ENCODE assay signal across 24 mouse cellular contexts in the genomic region with DNA sequence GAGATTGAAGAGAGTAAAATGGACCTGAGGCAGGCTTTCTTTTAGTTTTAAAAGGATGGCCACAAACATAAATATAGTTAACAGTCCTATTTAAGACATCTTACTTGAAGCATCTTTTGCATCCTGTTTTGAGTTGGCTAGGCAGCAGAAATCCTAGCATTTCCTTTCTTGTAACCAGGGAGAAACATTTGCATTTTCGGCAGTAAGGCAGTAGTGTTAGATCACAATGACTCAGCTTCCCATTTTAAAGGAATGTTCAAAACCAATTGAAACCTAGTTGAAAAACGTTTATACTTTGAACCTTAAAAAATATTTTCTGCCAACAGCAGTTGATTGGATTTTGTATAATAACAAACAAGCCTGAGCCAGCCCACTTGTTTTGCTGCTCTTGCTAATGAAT. TPM values are rescaled to one million over a fixed set of nuclear protein-coding genes. Genes with fewer than 3 reads are reported as not detected.
A peak's percentile ranks its signal among the peaks of the same experiment; 100 is the strongest.
DNase-seq lines count a peak whose midpoint lies in the region; ATAC-seq and TF ChIP-seq lines count a peak whose summit lies in the region.
"Had no signal": no experiment of that assay in that cellular context is flagged by ENCODE, and none has a peak within 500 bp of the region (broad histone marks: within the 10 kb centered on the region; RNA-seq: fewer than 3 reads in every experiment).

No protein-coding gene starts in this region.

- in situ Hi-C loops in CH12.LX (cut with MboI; ENCODE audit: low pct_ligation_motif_present, low pct_unique_long_range_greater_than_20kb, low sequenced_read_pairs), result no loop called here

- WGBS in hindbrain, embryonic 14.5 days, result 46% methylated on average over 2 of the region's 2 CpGs
- 54% methylated on average over 2 of the region's 2 CpGs for WGBS in hindbrain, embryonic 10.5 days

- no peak for DNase-seq in hindbrain, embryonic 14.5 days (ENCODE audit: low spot score)
- DNase-seq in hindbrain, embryonic 10.5 days (ENCODE audit: low spot score), result no peak
- DNase-seq in 3T3-L1 (ENCODE audit: low read depth, low spot score) (peak; percentile 27), CH12.LX (ENCODE audit: extremely low read depth) (peak; percentile 45)
- DNase-seq in lung, postnatal 36 days, result no peak
- no peak for DNase-seq in right cerebral cortex, postnatal 14 days
- DNase-seq: cerebellum, adult 2 months; cerebellum, postnatal 25 days; gastrocnemius, postnatal 25 days; heart, adult 2 months; kidney, adult 2 months; midbrain, embryonic 14.5 days; retina, postnatal 1 day; thymus, postnatal 14 days had no signal

- no peaks in the 10 kb centered on the region for H3K9me3 ChIP-seq in hindbrain, embryonic 14.5 days (ENCODE audit: control insufficient read depth, low read length)
- H3K9me3 ChIP-seq in hindbrain, embryonic 10.5 days, result no peaks in the 10 kb centered on the region
- no peaks in the 10 kb centered on the region for H3K9me3 ChIP-seq in CH12.LX (replicated peaks; ENCODE audit: low read length)
- H3K9me3 ChIP-seq: embryonic facial prominence, embryonic 13.5 days; forebrain, embryonic 13.5 days; heart, embryonic 13.5 days; hindbrain, embryonic 15.5 days; limb, embryonic 13.5 days; liver, embryonic 15.5 days; neural tube, embryonic 13.5 days had no signal

- no peak overlapping the region for H3K4me2 ChIP-seq in hindbrain, embryonic 14.5 days (replicated peaks)
- peak overlapping the region; percentile 16; the same call in 1 of the 2 replicates for H3K4me2 ChIP-seq in CH12.LX (ENCODE audit: insufficient read depth, low read depth, poor library complexity, severe bottlenecking)
- H3K4me2 ChIP-seq: embryonic facial prominence, embryonic 13.5 days; forebrain, embryonic 13.5 days; heart, embryonic 13.5 days; hindbrain, embryonic 15.5 days; limb, embryonic 13.5 days; liver, embryonic 15.5 days; neural tube, embryonic 13.5 days had no signal

- peak; percentile 78 for TF ChIP-seq EP300 in CH12.LX (IDR thresholded peaks at IDR 0.05; ENCODE audit: low read length)

- ATAC-seq in hindbrain, embryonic 14.5 days (ENCODE audit: low FRiP score), result no peak
- ATAC-seq: forebrain, embryonic 13.5 days; lung, postnatal 0 days had no signal

- no peak overlapping the region for H3K9ac ChIP-seq in hindbrain, embryonic 14.5 days
- H3K9ac ChIP-seq in CH12.LX (ENCODE audit: insufficient read depth, low read depth), result no peak overlapping the region
- H3K9ac ChIP-seq: embryonic facial prominence, embryonic 13.5 days; forebrain, embryonic 13.5 days; hindbrain, embryonic 15.5 days; limb, embryonic 13.5 days; liver, embryonic 15.5 days; neural tube, embryonic 13.5 days had no signal

- TF ChIP-seq POLR2A in CH12.LX (IDR thresholded peaks at IDR 0.05; ENCODE audit: low read depth, low read length), result no peak
- no peak for TF ChIP-seq POLR2A in embryonic fibroblast, embryonic 13.5 days (IDR thresholded peaks at IDR 0.05; ENCODE audit: low read depth, low read length)

- H3K4me1 ChIP-seq in hindbrain, embryonic 14.5 days (replicated peaks; ENCODE audit: control insufficient read depth, insufficient read depth, low read length), result peaks cover 38% of the 10 kb centered on the region
- peaks cover 30% of the 10 kb centered on the region for H3K4me1 ChIP-seq in hindbrain, embryonic 10.5 days (replicated peaks)
- H3K4me1 ChIP-seq in CH12.LX (ENCODE audit: control insufficient read depth in 1 of 2, insufficient read depth in 2 of 2), result peaks cover 12 to 80% of the 10 kb centered on the region in 2 experiments
- peaks cover 15% of the 10 kb centered on the region for H3K4me1 ChIP-seq in embryonic fibroblast, embryonic 13.5 days (ENCODE audit: control insufficient read depth, insufficient read depth, low read length)

- H3K36me3 ChIP-seq in hindbrain, embryonic 14.5 days (replicated peaks; ENCODE audit: control insufficient read depth, insufficient read depth), result peaks cover 11% of the 10 kb centered on the region
- peaks cover 42% of the 10 kb centered on the region for H3K36me3 ChIP-seq in hindbrain, embryonic 10.5 days
- H3K36me3 ChIP-seq in CH12.LX (replicated peaks in 1 of 2; ENCODE audit: control insufficient read depth in 1 of 2, insufficient read depth in 1 of 2, low read length in 1 of 2), result peaks cover 6 to 62% of the 10 kb centered on the region in 2 experiments

- dilution Hi-C loops in CH12.LX (cut with MboI; ENCODE audit: extremely low pct_ligation_motif_present, extremely low pct_unique_long_range_greater_than_20kb, low sequenced_read_pairs), result no loop called here

- 0 out of 2 replicates have a peak overlapping the region, but pooled peaks have one; percentile 8 for H3K27ac ChIP-seq in hindbrain, embryonic 14.5 days
- no peak overlapping the region for H3K27ac ChIP-seq in hindbrain, embryonic 10.5 days
- H3K27ac ChIP-seq in CH12.LX (ENCODE audit: insufficient read depth, low read depth), result no peak overlapping the region
- peak overlapping the region; percentile 68 for H3K27ac ChIP-seq in embryonic fibroblast, embryonic 13.5 days (ENCODE audit: insufficient read depth, low read length)
- H3K27ac ChIP-seq: embryonic facial prominence, embryonic 13.5 days; forebrain, embryonic 13.5 days; heart, adult 2 months; heart, embryonic 13.5 days; hindbrain, embryonic 15.5 days; kidney, postnatal 0 days; limb, embryonic 13.5 days; liver, embryonic 15.5 days had no signal

- no peak overlapping the region for H3K4me3 ChIP-seq in hindbrain, embryonic 14.5 days (replicated peaks; ENCODE audit: low read length)
- H3K4me3 ChIP-seq in hindbrain, embryonic 10.5 days, result no peak overlapping the region
- no peak overlapping the region for H3K4me3 ChIP-seq in CH12.LX (replicated peaks in 1 of 3; ENCODE audit: low read depth in 2 of 3, low read length in 2 of 3, poor library complexity in 1 of 3)
- H3K4me3 ChIP-seq in embryonic fibroblast, embryonic 13.5 days (ENCODE audit: insufficient read depth, low read length), result no peak overlapping the region
- H3K4me3 ChIP-seq: embryonic facial prominence, embryonic 13.5 days; forebrain, embryonic 13.5 days; heart, adult 2 months; heart, embryonic 13.5 days; hindbrain, embryonic 15.5 days; limb, embryonic 13.5 days; liver, embryonic 15.5 days; neural tube, embryonic 13.5 days had no signal

- TF ChIP-seq CTCF in CH12.LX (conservative IDR thresholded peaks at IDR 0.05 in 1 of 2, IDR thresholded peaks at IDR 0.05 in 1 of 2; ENCODE audit: low read depth in 2 of 2, low read length in 2 of 2), result no peak
- no peak for TF ChIP-seq CTCF in embryonic fibroblast, embryonic 13.5 days (IDR thresholded peaks at IDR 0.05; ENCODE audit: borderline replicate concordance, insufficient read depth, low read length)

- H3K27me3 ChIP-seq in hindbrain, embryonic 14.5 days (ENCODE audit: control insufficient read depth, insufficient read depth, low read length), result no peaks in the 10 kb centered on the region
- H3K27me3 ChIP-seq in hindbrain, embryonic 10.5 days (ENCODE audit: insufficient read depth, poor library complexity, severe bottlenecking), result no peaks in the 10 kb centered on the region
- no peaks in the 10 kb centered on the region for H3K27me3 ChIP-seq in CH12.LX (replicated peaks)
- H3K27me3 ChIP-seq: embryonic facial prominence, embryonic 13.5 days; forebrain, embryonic 13.5 days; heart, embryonic 13.5 days; hindbrain, embryonic 15.5 days; limb, embryonic 13.5 days; liver, embryonic 15.5 days; neural tube, embryonic 13.5 days had no signal

- TF ChIP-seq RAD21 in CH12.LX (IDR thresholded peaks at IDR 0.05; ENCODE audit: low read depth, low read length), result no peak

- H3K79me2 ChIP-seq in CH12.LX (replicated peaks; ENCODE audit: control insufficient read depth, extremely low read depth, insufficient read depth, poor library complexity, severe bottlenecking), result peaks cover 62% of the 10 kb centered on the region

TF ChIP-seq in CH12.LX, 34 proteins besides CTCF, POLR2A, EP300 and RAD21:
- TF ChIP-seq JUND (conservative IDR thresholded peaks at IDR 0.05; ENCODE audit: low read depth, low read length), result peak; percentile 63
- TF ChIP-seq BHLHE40 (IDR thresholded peaks at IDR 0.05; ENCODE audit: low read depth, low read length), result 0 out of 2 replicates have a peak, but pooled peaks have one; percentile 11
- peak; percentile 76 for TF ChIP-seq IRF4 (IDR thresholded peaks at IDR 0.05; ENCODE audit: low read depth, low read length)
- TF ChIP-seq MAFK (IDR thresholded peaks at IDR 0.05; ENCODE audit: insufficient replicate concordance, low read length), result peak; percentile 66; the same call in 1 of the 2 replicates
- TF ChIP-seq MEF2A (IDR thresholded peaks at IDR 0.05; ENCODE audit: borderline replicate concordance, low read depth, low read length), result peak; percentile 53; the same call in 1 of the 2 replicates
- 0 out of 2 replicates have a peak, but pooled peaks have one; percentile 41 for TF ChIP-seq JUN (IDR thresholded peaks at IDR 0.05; ENCODE audit: insufficient read depth, low read depth, low read length)
- TF ChIP-seq MAX (IDR thresholded peaks at IDR 0.05; ENCODE audit: low read length), result no peak
- no peak for TF ChIP-seq ZKSCAN1 (IDR thresholded peaks at IDR 0.05; ENCODE audit: borderline replicate concordance, low read depth, low read length)
- peak; percentile 67; the same call in 1 of the 2 replicates for TF ChIP-seq RCOR1 (conservative IDR thresholded peaks at IDR 0.05; ENCODE audit: low read depth, low read length)
TF ChIP-seq in CH12.LX: peak in this region for 7.

RNA-seq across cellular contexts. Expression of a gene that starts 6.5 kb away (rescaled TPM):
- 37.3 and 52.0 TPM in 2 replicates for polyA plus RNA-seq in hindbrain, embryonic 14.5 days (2014; fragmentation: Nextera tagmentation; extraction: Ambion mirVana)
- polyA plus RNA-seq in hindbrain, embryonic 10.5 days (2016; fragmentation: Nextera tagmentation; extraction: Ambion mirVana), result 51.5 and 58.1 TPM in 2 replicates
- total RNA-seq in CH12.LX (2012; rRNA removed) (20.1 and 23.8 TPM in 2 replicates), CH12.LX (2014; rRNA removed) (13.5 and 16.3 TPM in 2 replicates)
- polyA plus RNA-seq in CH12.LX (2012; ENCODE audit: insufficient read length, low read depth), result 48.0 and 62.0 TPM in 2 replicates
- 62.1 and 77.1 TPM in 2 replicates for polyA plus RNA-seq in embryonic fibroblast, embryonic 13.5 days (2011; ENCODE audit: insufficient read length, low read depth, missing spikeins)

Comparison
In these comparisons a context has a peak if more than half of its experiments do, and no peak if none do; other contexts are left out.
1. H3K27ac ChIP-seq: peak in hindbrain, embryonic 14.5 days (single experiment) and embryonic fibroblast, embryonic 13.5 days (single experiment); none in hindbrain, embryonic 10.5 days (single experiment) and CH12.LX (single experiment).
2. DNase-seq: peak in 3T3-L1 (single experiment) and CH12.LX (single experiment); none in hindbrain, embryonic 14.5 days (single experiment), hindbrain, embryonic 10.5 days (single experiment), lung, postnatal 36 days (single experiment) and right cerebral cortex, postnatal 14 days (single experiment).